Mouse (Mus musculus) ES-E14 (cell line): ENCODE measurements around the gene Myrfl. TPM values are rescaled to one million over a fixed set of nuclear protein-coding genes. Genes with fewer than 3 reads are reported as not detected.

ENCODE experiments used
- DNase-seq: peaks from one replicate; pipeline ENCODE4 v3.0.0-alpha.2; 2013; ENCODE audit warnings: low read depth, low spot score
- H3K27ac ChIP-seq: 2 replicates; pipeline ENCODE4 v1.5.1; 2012; ENCODE audit warnings: low read depth, mild to moderate bottlenecking, low read length, moderate library complexity, mixed read lengths; ENCODE audit not compliant: poor library complexity, insufficient read depth, severe bottlenecking
- H3K36me3 ChIP-seq: 2 replicates; pipeline ENCODE4 v1.6.1; 2012; ENCODE audit warnings: mild to moderate bottlenecking, low read length, moderate library complexity, mixed read lengths; ENCODE audit not compliant: control insufficient read depth, poor library complexity, insufficient read depth, severe bottlenecking
- H3K4me1 ChIP-seq, 2 experiments: fragments of 150-350 bp in 1 of 2; sonication (generic) in 1 of 2; 2 replicates each; pipeline ENCODE4 v1.6.1; 2012; ENCODE audit warnings: low read length in 2 of 2, mild to moderate bottlenecking in 1 of 2, mixed read lengths in 1 of 2; ENCODE audit not compliant: control insufficient read depth in 2 of 2, insufficient read depth in 2 of 2, poor library complexity in 1 of 2
- H3K4me3 ChIP-seq, 2 experiments: fragments of 150-350 bp in 1 of 2; sonication (generic) in 1 of 2; 2 replicates each; pipeline ENCODE4 v1.5.1; 2012; ENCODE audit warnings: low read length in 2 of 2, low read depth in 1 of 2, mild to moderate bottlenecking in 1 of 2, mixed read lengths in 1 of 2; ENCODE audit not compliant: insufficient read depth in 1 of 2, poor library complexity in 1 of 2, severe bottlenecking in 1 of 2
- H3K9ac ChIP-seq: 2 replicates; pipeline ENCODE4 v1.6.1; 2012; ENCODE audit warnings: low read depth, mild to moderate bottlenecking, low read length, mixed read lengths; ENCODE audit not compliant: poor library complexity, insufficient read depth, severe bottlenecking
- H3K9me3 ChIP-seq: fragments of 150-350 bp; sonication (generic); 2 replicates; pipeline ENCODE4 v1.6.1; 2012; ENCODE audit warnings: low read depth, mild to moderate bottlenecking, low read length; ENCODE audit not compliant: control insufficient read depth, insufficient read depth
- CHD2 ChIP-seq: IDR thresholded peaks from 2 replicates; pipeline ENCODE4 v1.6.1; 2014; ENCODE audit warnings: mild to moderate bottlenecking, low read depth, low read length, inconsistent platforms
- HCFC1 ChIP-seq: IDR thresholded peaks from 2 replicates; pipeline ENCODE4 v1.6.1; 2012; ENCODE audit warnings: low read length, inconsistent platforms, borderline replicate concordance; ENCODE audit not compliant: insufficient read depth
- MAFK ChIP-seq: IDR thresholded peaks from 2 replicates; pipeline ENCODE4 v1.6.1; 2014; ENCODE audit warnings: mild to moderate bottlenecking, low read depth, low read length, inconsistent platforms; ENCODE audit not compliant: insufficient read depth
- ZC3H11A ChIP-seq: IDR thresholded peaks from 2 replicates; pipeline ENCODE4 v1.6.1; 2012; ENCODE audit warnings: low read depth, mild to moderate bottlenecking, inconsistent platforms, low read length, borderline replicate concordance
- ZNF384 ChIP-seq: IDR thresholded peaks from 2 replicates; pipeline ENCODE4 v1.6.1; 2012; ENCODE audit warnings: low read depth, low read length, inconsistent platforms
- in situ Hi-C, 2 experiments: fragments of 600-800 bp; cut with MboI; formaldehyde crosslinking; loops; one replicate each; pipeline ENCODE4 v1.15.1; 2025; ENCODE audit warnings: low sequenced_read_pairs in 2 of 2, inconsistent platforms in 1 of 2; ENCODE audit not compliant: unreplicated experiment in 2 of 2
- total RNA-seq: library from RNA; depleted of rRNA; stranded (reverse); fragments of 300-350 nt; gene quantifications from 2 replicates; pipeline ENCODE4 v1.2.3, GENCODE M21; 2012

Myrfl gene
- total RNA-seq, 1 experiment, result 0.13 TPM

GRCm38 (mm10) chr10:116922161-116922560 lies 25.4 kb upstream of the Myrfl start:
- in situ Hi-C loops, result no loop called here
- TF ChIP-seq MAFK (no peak), ZC3H11A (no peak), CHD2 (no peak), HCFC1 (no peak), ZNF384 (no peak)
- H3K36me3 ChIP-seq, result peaks cover 30% of the 10 kb centered on the region

GRCm38 (mm10) chr10:116921416-116921815 lies 24.7 kb upstream of the Myrfl start:
- in situ Hi-C loops, result no loop called here
- H3K36me3 ChIP-seq, result peaks cover 33% of the 10 kb centered on the region

More at GRCm38 (mm10) chr10:116922161-116922560, 25.4 kb upstream of the Myrfl start:
- no peak overlapping the region for H3K9ac ChIP-seq
- no peak overlapping the region for H3K27ac ChIP-seq
- no peak for DNase-seq
- H3K9me3 ChIP-seq, result no peaks in the 10 kb centered on the region
- H3K4me3 ChIP-seq, result no peak overlapping the region
- peaks cover 0 to 18% of the 10 kb centered on the region in 2 experiments; a peak in 2 of 4 replicates for H3K4me1 ChIP-seq

GRCm38 (mm10) chr10:116920641-116921040 lies 23.9 kb upstream of the Myrfl start:
- in situ Hi-C loops, result no loop called here
- Histone ChIP-seq H3K4me3 (no peak overlapping the region), H3K36me3 (peaks cover 36% of the 10 kb centered on the region), H3K9ac (no peak overlapping the region), H3K4me1 (peaks cover 0 to 18% of the 10 kb centered on the region in 2 experiments; a peak in 2 of 4 replicates), H3K9me3 (no peaks in the 10 kb centered on the region), H3K27ac (no peak overlapping the region)
- no peak for TF ChIP-seq ZC3H11A
- no peak for TF ChIP-seq MAFK
- TF ChIP-seq CHD2, result no peak
- TF ChIP-seq ZNF384, result no peak
- no peak for TF ChIP-seq HCFC1
- no peak for DNase-seq

More at GRCm38 (mm10) chr10:116921416-116921815, 24.7 kb upstream of the Myrfl start:
- no peak overlapping the region for H3K9ac ChIP-seq
- H3K9me3 ChIP-seq, result no peaks in the 10 kb centered on the region
- TF ChIP-seq ZNF384 (no peak), CHD2 (no peak), ZC3H11A (no peak), MAFK (no peak), HCFC1 (no peak)
- no peak overlapping the region for H3K4me3 ChIP-seq
- H3K27ac ChIP-seq, result no peak overlapping the region
- no peak for DNase-seq
- H3K4me1 ChIP-seq, result peaks cover 0 to 18% of the 10 kb centered on the region in 2 experiments; a peak in 2 of 4 replicates

GRCm38 (mm10) chr10:116919368-116920317 lies 22.9 kb upstream of the Myrfl start:
- DNase-seq, result no peak
- H3K9ac ChIP-seq, result no peak overlapping the region
- in situ Hi-C loops, result no loop called here
- H3K27ac ChIP-seq, result no peak overlapping the region
- H3K4me1 ChIP-seq, result peaks cover 0 to 18% of the 10 kb centered on the region in 2 experiments; a peak in 2 of 4 replicates
- no peak overlapping the region for H3K4me3 ChIP-seq
- TF ChIP-seq CHD2 (no peak), MAFK (no peak), HCFC1 (no peak), ZNF384 (no peak), ZC3H11A (no peak)
- peaks cover 35% of the 10 kb centered on the region for H3K36me3 ChIP-seq
- no peaks in the 10 kb centered on the region for H3K9me3 ChIP-seq
